Mouse (Mus musculus): ENCODE results near the gene Ggn. TPM values are rescaled to one million over a fixed set of nuclear protein-coding genes. Genes with fewer than 3 reads are reported as not detected.

Gene Ggn
- total and polyA plus RNA-seq, 2 experiments, result 0.18 TPM; not detected in 1

DNA sequence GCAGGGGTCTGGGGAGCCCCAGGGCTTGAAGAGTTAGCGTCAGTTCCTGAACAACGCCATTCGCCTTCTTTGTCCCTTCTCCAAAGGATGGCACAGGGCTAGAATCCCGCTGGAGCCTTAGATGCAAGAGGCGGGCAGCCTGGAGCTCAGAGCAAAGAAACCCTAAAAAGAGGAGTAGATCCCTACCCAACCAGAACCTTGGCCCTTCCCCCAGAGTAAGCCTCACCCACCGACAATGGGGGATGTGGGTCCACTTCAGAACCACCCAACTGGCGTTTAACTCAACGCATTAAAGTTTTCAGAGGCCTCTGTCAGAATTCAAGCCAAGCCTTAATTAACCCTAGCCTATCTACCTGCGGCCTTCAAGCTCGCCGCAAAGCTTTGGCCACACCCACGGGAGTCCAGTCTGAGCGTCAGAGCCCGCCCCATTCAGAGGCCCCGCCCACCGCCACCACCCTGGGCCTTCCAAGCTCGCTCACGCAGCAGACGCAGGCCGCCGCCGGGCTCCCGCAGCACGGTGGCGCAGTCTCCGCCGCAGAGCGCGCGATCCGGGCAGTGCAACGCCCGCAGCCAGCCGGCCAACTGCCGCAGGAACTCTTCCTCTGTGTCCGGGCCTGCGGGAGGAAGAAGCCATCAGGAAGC, 14.7 kb upstream of the Ggn start:
- Histone ChIP-seq H3K79me2 (ENCODE audit: control insufficient read depth, insufficient read depth, low read length) (no peaks in the 10 kb centered on the region), H3K4me3 (ENCODE audit: insufficient read depth, low read depth, low read length) (peak overlapping the region; percentile 77), H3K27me3 (ENCODE audit: control insufficient read depth, insufficient read depth, low read length) (0 out of 2 replicates have a peak, but pooled peaks cover 3% of the 10 kb centered on the region), H3K27ac (replicated peaks; ENCODE audit: insufficient read depth, low read depth, low read length) (peak overlapping the region; percentile 63), H3K36me3 (ENCODE audit: control insufficient read depth, insufficient read depth, low read length) (peaks cover 2% of the 10 kb centered on the region; the same call in 1 of the 2 replicates), H3K9ac (ENCODE audit: low read depth, low read length) (peak overlapping the region; percentile 86), H3K4me1 (ENCODE audit: control insufficient read depth, insufficient read depth, low read length) (peaks cover 3% of the 10 kb centered on the region; the same call in 1 of the 2 replicates)
- 11% methylated on average over 35 of the region's 37 CpGs for WGBS
- DNase-seq (ENCODE audit: extremely low read depth, low read depth, low spot score), result peak; percentile 71
- TF ChIP-seq CTCF (IDR thresholded peaks at IDR 0.05; ENCODE audit: low read depth, low read length), result 0 out of 2 replicates have a peak, but pooled peaks have one; percentile 18
- peak; percentile 82 for TF ChIP-seq POLR2A (IDR thresholded peaks at IDR 0.05; ENCODE audit: extremely low read depth, insufficient read depth, low read length)

DNA sequence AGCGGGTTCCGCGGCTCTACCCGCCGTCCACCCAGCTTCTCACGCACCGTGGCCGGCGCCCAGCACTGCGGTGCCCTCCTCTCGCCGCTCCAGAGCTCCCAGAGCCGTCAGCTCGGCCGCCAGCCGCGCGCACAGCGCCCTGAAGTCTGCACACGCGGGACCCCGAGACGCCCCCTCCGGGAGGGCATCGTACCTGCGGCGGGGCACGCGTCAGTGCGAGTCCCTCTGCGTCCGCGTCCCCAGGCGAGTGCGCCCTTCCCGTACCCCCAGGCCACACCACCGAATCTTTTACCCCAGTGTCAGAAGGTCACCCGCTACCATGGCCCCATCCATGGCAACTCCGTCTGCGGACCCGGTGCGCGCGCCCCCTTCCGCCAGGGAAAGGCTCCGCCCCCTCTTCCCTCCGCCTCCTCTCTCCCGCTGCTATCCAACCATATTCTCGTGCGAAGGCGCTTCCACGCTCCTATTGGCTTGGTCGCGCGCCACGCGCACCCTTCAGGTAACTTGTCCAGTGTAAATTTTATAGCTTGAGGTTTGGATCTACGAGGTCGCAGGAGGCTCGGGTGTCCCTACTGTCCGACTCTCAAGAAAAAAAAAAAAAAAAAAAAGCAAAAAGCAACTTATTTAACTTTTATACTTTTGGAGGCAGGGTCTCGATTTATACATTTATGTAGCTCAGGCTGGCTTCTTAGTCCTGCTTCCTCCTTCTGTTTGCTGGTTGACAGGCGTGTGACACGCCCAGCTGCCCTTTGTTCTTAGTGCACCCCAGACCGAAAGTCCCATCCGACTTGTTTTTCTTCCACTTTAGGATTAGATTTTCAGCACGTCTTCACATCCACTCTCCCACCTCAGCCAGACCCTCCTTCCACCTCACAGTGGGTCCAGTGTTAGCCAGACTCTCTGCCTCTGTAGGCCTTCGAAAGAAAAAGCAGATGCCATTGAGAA, 13.9 kb upstream of the Ggn start, which contains the start of gene Fam98c:
Gene Fam98c, minus strand, starts transcription at position 397 of the 945 bp plus-strand sequence.
- TF ChIP-seq POLR2A (IDR thresholded peaks at IDR 0.05; ENCODE audit: extremely low read depth, insufficient read depth, low read length), result no peak
- no peak for TF ChIP-seq CTCF (IDR thresholded peaks at IDR 0.05; ENCODE audit: low read depth, low read length)
- Histone ChIP-seq H3K27ac (replicated peaks; ENCODE audit: insufficient read depth, low read depth, low read length) (peak within 1 kb of the TSS; percentile 63), H3K4me3 (ENCODE audit: insufficient read depth, low read depth, low read length) (peak within 1 kb of the TSS; percentile 77), H3K4me1 (ENCODE audit: control insufficient read depth, insufficient read depth, low read length) (peaks cover 3% of the 10 kb centered on the region; the same call in 1 of the 2 replicates), H3K79me2 (ENCODE audit: control insufficient read depth, insufficient read depth, low read length) (no peaks in the 10 kb centered on the region), H3K27me3 (ENCODE audit: control insufficient read depth, insufficient read depth, low read length) (0 out of 2 replicates have a peak, but pooled peaks cover 3% of the 10 kb centered on the region), H3K9ac (ENCODE audit: low read depth, low read length) (peak within 1 kb of the TSS; percentile 86), H3K36me3 (ENCODE audit: control insufficient read depth, insufficient read depth, low read length) (peaks cover 2% of the 10 kb centered on the region; the same call in 1 of the 2 replicates)
- DNase-seq (ENCODE audit: extremely low read depth, low read depth, low spot score), result peak; percentile 73
- 3% methylated on average over 66 of the region's 68 CpGs for WGBS

DNA sequence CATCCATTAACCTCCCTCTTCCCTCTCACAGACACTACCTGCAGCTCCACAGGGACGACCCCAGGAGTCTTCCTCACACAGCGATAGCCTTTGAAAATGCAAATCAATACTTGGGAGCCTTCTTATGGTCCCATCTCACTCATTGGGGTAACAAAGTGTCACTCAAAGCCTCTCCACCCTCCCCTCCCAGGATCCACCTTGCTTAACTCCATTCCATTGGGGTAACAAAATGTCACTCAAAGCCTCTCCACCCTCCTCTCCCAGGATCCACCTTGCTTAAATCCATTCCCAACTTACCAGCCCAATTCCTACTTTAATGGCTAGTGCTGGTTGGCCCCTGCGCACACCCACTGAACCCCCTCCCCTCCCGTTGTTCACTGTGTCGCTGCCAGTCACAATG, 11.7 kb upstream of the Ggn start:
- no peaks in the 10 kb centered on the region for H3K79me2 ChIP-seq (ENCODE audit: control insufficient read depth, insufficient read depth, low read length)
- H3K36me3 ChIP-seq (ENCODE audit: control insufficient read depth, insufficient read depth, low read length), result peaks cover 2% of the 10 kb centered on the region; the same call in 1 of the 2 replicates
- H3K27ac ChIP-seq (replicated peaks; ENCODE audit: insufficient read depth, low read depth, low read length), result no peak overlapping the region
- 10% methylated on average over 5 of the region's 5 CpGs for WGBS
- H3K4me3 ChIP-seq (ENCODE audit: insufficient read depth, low read depth, low read length), result no peak overlapping the region
- no peak overlapping the region for H3K9ac ChIP-seq (ENCODE audit: low read depth, low read length)
- H3K27me3 ChIP-seq (ENCODE audit: control insufficient read depth, insufficient read depth, low read length), result 0 out of 2 replicates have a peak, but pooled peaks cover 3% of the 10 kb centered on the region
- DNase-seq (ENCODE audit: extremely low read depth, low read depth, low spot score), result no peak
- no peak for TF ChIP-seq POLR2A (IDR thresholded peaks at IDR 0.05; ENCODE audit: extremely low read depth, insufficient read depth, low read length)
- no peak for TF ChIP-seq CTCF (IDR thresholded peaks at IDR 0.05; ENCODE audit: low read depth, low read length)
- peaks cover 3% of the 10 kb centered on the region; the same call in 1 of the 2 replicates for H3K4me1 ChIP-seq (ENCODE audit: control insufficient read depth, insufficient read depth, low read length)

DNA sequence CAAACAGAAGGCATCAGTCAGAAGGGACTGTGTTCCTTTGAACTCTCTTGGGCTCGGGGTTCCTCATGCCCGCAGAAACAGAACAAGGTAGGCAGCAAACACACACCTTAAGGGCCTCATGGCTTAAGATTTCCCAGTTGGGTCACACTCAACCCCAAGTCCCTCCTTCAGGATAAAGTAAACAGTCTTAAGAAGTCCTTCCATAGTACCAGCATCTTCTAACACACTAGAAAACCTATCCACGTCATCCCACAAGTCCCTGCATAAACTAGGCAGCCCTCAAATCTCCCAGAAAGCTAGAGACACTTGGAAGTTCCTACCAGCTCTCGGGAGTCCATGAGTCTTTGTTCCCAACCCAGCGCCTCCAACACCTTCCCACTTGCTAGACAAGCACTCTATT, 7.7 kb upstream of the Ggn start:
- TF ChIP-seq CTCF (IDR thresholded peaks at IDR 0.05; ENCODE audit: low read depth, low read length), result no peak
- no peak for TF ChIP-seq POLR2A (IDR thresholded peaks at IDR 0.05; ENCODE audit: extremely low read depth, insufficient read depth, low read length)
- Histone ChIP-seq H3K27ac (replicated peaks; ENCODE audit: insufficient read depth, low read depth, low read length) (no peak overlapping the region), H3K79me2 (ENCODE audit: control insufficient read depth, insufficient read depth, low read length) (no peaks in the 10 kb centered on the region), H3K4me1 (ENCODE audit: control insufficient read depth, insufficient read depth, low read length) (no peaks in the 10 kb centered on the region), H3K9ac (ENCODE audit: low read depth, low read length) (no peak overlapping the region), H3K4me3 (ENCODE audit: insufficient read depth, low read depth, low read length) (no peak overlapping the region), H3K36me3 (ENCODE audit: control insufficient read depth, insufficient read depth, low read length) (no peaks in the 10 kb centered on the region), H3K27me3 (ENCODE audit: control insufficient read depth, insufficient read depth, low read length) (0 out of 2 replicates have a peak, but pooled peaks cover 3% of the 10 kb centered on the region)
- 73% methylated on average over 5 of the region's 5 CpGs for WGBS
- DNase-seq (ENCODE audit: extremely low read depth, low read depth, low spot score), result no peak

DNA sequence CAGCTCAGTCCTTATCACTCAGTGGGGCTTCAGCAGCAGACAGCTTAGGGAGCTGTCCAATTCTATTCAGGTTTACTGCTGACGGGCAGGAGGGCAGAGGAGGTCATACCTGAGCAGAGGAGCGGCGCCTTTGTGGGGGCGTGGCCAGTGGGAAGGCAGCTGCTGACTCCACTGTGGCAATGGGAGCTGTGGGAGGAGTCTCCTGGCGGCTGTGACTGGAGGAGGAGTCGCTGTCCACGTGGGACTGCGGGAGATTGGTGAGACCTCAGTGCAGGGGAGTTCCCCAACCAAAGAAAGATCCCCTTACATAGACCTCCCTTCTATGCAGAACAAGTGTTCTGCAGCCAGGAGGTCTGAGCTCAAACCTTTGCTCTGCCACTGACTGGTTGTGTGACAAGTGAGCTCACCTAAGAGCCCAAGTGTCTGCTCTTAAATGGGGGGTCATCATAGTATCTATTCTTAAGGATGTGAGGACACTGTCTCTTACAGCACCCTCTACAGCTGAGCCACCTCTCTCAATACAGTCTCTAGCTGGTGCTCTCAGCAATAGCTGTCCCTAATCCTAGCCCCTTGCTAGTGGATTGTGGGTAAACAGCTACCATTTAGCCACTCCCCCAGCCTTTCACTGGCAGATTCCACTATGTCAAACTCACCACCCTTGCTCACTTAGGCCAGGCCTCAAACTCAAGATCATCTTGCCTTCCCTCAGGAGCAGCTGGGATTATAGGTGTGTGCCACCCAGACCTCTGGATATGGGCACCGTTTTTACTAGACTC, 7.1 kb upstream of the Ggn start:
- 0 out of 2 replicates have a peak, but pooled peaks cover 3% of the 10 kb centered on the region for H3K27me3 ChIP-seq (ENCODE audit: control insufficient read depth, insufficient read depth, low read length)
- peak; percentile 67 for DNase-seq (ENCODE audit: extremely low read depth, low read depth, low spot score)
- WGBS, result 23% methylated on average over 9 of the region's 9 CpGs

More for the DNA sequence above, 7.1 kb upstream of the Ggn start:
- Histone ChIP-seq H3K4me1 (ENCODE audit: control insufficient read depth, insufficient read depth, low read length) (no peaks in the 10 kb centered on the region), H3K36me3 (ENCODE audit: control insufficient read depth, insufficient read depth, low read length) (no peaks in the 10 kb centered on the region), H3K27ac (replicated peaks; ENCODE audit: insufficient read depth, low read depth, low read length) (no peak overlapping the region), H3K4me3 (ENCODE audit: insufficient read depth, low read depth, low read length) (no peak overlapping the region), H3K9ac (ENCODE audit: low read depth, low read length) (no peak overlapping the region), H3K79me2 (ENCODE audit: control insufficient read depth, insufficient read depth, low read length) (no peaks in the 10 kb centered on the region)
- TF ChIP-seq POLR2A (IDR thresholded peaks at IDR 0.05; ENCODE audit: extremely low read depth, insufficient read depth, low read length) (no peak), CTCF (IDR thresholded peaks at IDR 0.05; ENCODE audit: low read depth, low read length) (no peak)
